Mouse (Mus musculus) embryonic facial prominence, embryonic 14.5 days (tissue): ENCODE measurements around the gene Alad. TPM values are rescaled to one million over a fixed set of nuclear protein-coding genes. Genes with fewer than 3 reads are reported as not detected.
"Not testable (repeated sequence)": the region's sequence is repeated elsewhere in the genome, so short reads cannot be mapped to it uniquely, and the experiment has no call there.

Experiments
- ATAC-seq: fragments of 200-750 bp; cut with Nextera tagmentation; 2 replicates; pipeline ENCODE4 v1.8.0; 2017; ENCODE audit warnings: low read depth, moderate number of reproducible peaks, moderate TSS enrichment
- DNase-seq: peaks from one replicate; pipeline ENCODE4 v3.0.0-alpha.2; 2015; ENCODE audit warnings: low spot score
- H3K27ac ChIP-seq: fragments of 300-500 bp; sonication (generic); replicated peaks from 2 replicates; pipeline ENCODE4 v1.5.1; 2014; ENCODE audit warnings: low read depth, mild to moderate bottlenecking, low read length, moderate library complexity
- H3K27me3 ChIP-seq: fragments of 300-500 bp; sonication (generic); replicated peaks from 2 replicates; pipeline ENCODE4 v1.6.1; 2014; ENCODE audit warnings: low read length; ENCODE audit not compliant: control insufficient read depth, insufficient read depth
- H3K36me3 ChIP-seq: fragments of 300-500 bp; sonication (generic); 2 replicates; pipeline ENCODE4 v1.6.1; 2014; ENCODE audit warnings: low read length, mixed read lengths; ENCODE audit not compliant: control insufficient read depth, insufficient read depth
- H3K4me1 ChIP-seq: fragments of 300-500 bp; sonication (generic); 2 replicates; pipeline ENCODE4 v1.6.1; 2014; ENCODE audit warnings: antibody characterized with exemption, low read length; ENCODE audit not compliant: control insufficient read depth, insufficient read depth
- H3K4me2 ChIP-seq: fragments of 300-500 bp; sonication (generic); 2 replicates; pipeline ENCODE4 v1.6.1; 2014; ENCODE audit warnings: low read depth, mild to moderate bottlenecking, low read length, moderate library complexity, mixed read lengths
- H3K4me3 ChIP-seq: fragments of 300-500 bp; sonication (generic); 2 replicates; pipeline ENCODE4 v1.5.1; 2014; ENCODE audit warnings: low read depth, mild to moderate bottlenecking, low read length
- H3K9ac ChIP-seq: fragments of 300-500 bp; sonication (generic); 2 replicates; pipeline ENCODE4 v1.6.1; 2014; ENCODE audit warnings: low read depth, mild to moderate bottlenecking, low read length, moderate library complexity, mixed read lengths
- H3K9me3 ChIP-seq: fragments of 300-500 bp; sonication (generic); 2 replicates; pipeline ENCODE4 v1.6.1; 2016; ENCODE audit warnings: low read length; ENCODE audit not compliant: control insufficient read depth
- WGBS: fragments of 180-500 bp; shearing (Covaris S2); extraction: QIAGEN DNeasy Blood & Tissue Kit; methylation state at CpG from one replicate; pipeline ENCODE4 v1.1.7; 2014; 5-methylcytosine and 5-hydroxymethylcytosine counted together
- polyA plus RNA-seq: library from polyadenylated mRNA; unstranded; fragments of >200 nt; fragmentation: Nextera tagmentation; extraction: Ambion mirVana; gene quantifications from 2 replicates; pipeline ENCODE4 v1.2.1, GENCODE M21; 2014

The Alad gene
- polyA plus RNA-seq, 1 experiment from 2014 or later, result 65.5 TPM

DNA sequence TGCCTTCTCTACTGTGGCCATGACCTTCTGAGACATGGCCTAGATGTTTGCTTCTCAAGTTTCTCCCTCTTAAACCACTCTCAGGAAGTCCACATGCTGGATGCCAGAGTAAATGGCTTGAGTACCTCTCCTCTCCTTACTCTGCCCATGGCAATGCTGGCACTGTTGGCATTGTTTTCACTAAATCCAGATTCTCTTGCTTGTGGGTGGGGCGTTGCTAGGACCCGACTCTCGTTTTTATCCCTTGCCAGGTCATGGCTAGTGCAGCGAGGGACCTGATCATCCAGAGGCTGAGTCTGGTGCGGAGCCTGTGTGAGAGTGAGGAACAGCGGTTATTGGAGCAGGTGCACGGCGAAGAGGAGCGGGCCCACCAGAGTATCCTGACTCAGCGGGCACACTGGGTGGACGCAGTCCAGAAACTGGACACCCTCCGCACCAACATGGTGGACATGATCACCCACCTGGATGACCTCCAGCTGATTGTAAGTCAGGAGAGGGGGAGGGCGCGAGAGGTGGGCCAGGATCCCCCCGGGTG, 33.5 kb downstream of the Alad start:
- no peaks in the 10 kb centered on the region for H3K27me3 ChIP-seq
- 90% methylated on average over 15 of the region's 15 CpGs for WGBS
- no peaks in the 10 kb centered on the region for H3K36me3 ChIP-seq

DNA sequence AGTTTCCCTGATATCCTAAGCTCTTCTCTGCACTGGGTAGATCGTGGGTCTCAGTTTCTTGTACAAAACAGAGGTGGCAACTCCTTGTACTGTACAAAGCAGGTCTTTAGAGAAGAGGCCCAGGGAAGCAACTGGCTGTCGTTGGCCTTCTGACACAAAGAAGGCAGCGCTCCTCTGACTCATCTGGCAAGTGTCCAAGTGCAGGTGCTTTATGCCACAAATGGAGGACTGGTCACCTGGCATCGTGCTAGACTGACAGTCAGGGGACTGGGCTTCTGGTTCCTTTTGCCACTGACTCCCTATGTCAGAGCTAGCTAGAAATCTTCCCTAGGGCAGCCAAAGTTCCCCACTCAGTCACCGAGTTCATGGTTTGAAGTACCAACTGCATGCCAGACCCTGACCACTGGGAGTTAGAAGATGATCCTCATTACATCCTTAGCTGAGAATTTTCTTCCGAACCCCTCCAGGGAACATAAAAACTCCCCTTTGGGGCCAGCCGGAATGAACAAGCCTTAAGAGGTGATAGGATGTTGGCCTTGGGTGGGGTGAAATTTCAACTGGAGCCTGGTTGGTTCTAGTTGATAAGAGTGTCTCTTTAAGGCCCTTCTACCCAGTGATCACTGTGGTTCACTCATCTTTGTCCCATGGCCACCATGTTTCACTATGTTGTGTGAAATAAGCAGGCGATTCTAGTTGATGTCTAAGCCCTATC, 34.1 kb downstream of the Alad start:
- Histone ChIP-seq H3K4me3 (no peak overlapping the region), H3K27me3 (no peaks in the 10 kb centered on the region), H3K27ac (no peak overlapping the region), H3K4me1 (no peaks in the 10 kb centered on the region; the same call in 1 of the 2 replicates), H3K9ac (no peak overlapping the region), H3K36me3 (no peaks in the 10 kb centered on the region), H3K9me3 (no peaks in the 10 kb centered on the region), H3K4me2 (no peak overlapping the region)
- DNase-seq, result peak; percentile 17
- no peak for ATAC-seq
- 85% methylated on average over 8 of the region's 8 CpGs for WGBS

More for the DNA sequence above, 33.5 kb downstream of the Alad start:
- ATAC-seq, result no peak
- Histone ChIP-seq H3K27ac (no peak overlapping the region), H3K9ac (no peak overlapping the region), H3K4me3 (no peak overlapping the region), H3K9me3 (no peaks in the 10 kb centered on the region), H3K4me1 (no peaks in the 10 kb centered on the region; the same call in 1 of the 2 replicates), H3K4me2 (no peak overlapping the region)
- no peak for DNase-seq

DNA sequence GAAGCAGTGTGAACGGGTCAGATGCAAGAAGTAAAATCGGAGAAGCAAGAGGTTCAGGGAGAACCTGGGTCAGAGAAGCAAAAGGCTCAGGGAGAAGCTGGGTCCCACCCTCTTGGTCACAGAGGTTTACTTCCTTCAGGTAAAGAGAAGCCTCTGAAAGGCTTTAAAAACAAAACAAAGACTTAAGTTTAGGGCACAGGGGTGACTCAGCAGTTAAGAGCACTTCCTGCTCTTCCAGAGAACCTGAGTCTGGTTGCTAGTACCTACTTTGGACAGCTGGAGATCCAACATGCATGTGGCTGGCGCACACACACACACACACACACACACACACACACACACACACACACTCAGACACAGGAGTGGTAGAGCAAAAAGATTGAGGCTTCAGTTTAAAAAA, 34.8 kb downstream of the Alad start:
- Histone ChIP-seq H3K9me3 (no peaks in the 10 kb centered on the region), H3K9ac (no peak overlapping the region), H3K4me1 (no peaks in the 10 kb centered on the region; the same call in 1 of the 2 replicates), H3K4me2 (no peak overlapping the region), H3K4me3 (no peak overlapping the region), H3K27ac (no peak overlapping the region), H3K36me3 (no peaks in the 10 kb centered on the region), H3K27me3 (peaks cover 4% of the 10 kb centered on the region)
- no peak for DNase-seq
- no peak for ATAC-seq
- 75% methylated on average over 3 of the region's 3 CpGs for WGBS

DNA sequence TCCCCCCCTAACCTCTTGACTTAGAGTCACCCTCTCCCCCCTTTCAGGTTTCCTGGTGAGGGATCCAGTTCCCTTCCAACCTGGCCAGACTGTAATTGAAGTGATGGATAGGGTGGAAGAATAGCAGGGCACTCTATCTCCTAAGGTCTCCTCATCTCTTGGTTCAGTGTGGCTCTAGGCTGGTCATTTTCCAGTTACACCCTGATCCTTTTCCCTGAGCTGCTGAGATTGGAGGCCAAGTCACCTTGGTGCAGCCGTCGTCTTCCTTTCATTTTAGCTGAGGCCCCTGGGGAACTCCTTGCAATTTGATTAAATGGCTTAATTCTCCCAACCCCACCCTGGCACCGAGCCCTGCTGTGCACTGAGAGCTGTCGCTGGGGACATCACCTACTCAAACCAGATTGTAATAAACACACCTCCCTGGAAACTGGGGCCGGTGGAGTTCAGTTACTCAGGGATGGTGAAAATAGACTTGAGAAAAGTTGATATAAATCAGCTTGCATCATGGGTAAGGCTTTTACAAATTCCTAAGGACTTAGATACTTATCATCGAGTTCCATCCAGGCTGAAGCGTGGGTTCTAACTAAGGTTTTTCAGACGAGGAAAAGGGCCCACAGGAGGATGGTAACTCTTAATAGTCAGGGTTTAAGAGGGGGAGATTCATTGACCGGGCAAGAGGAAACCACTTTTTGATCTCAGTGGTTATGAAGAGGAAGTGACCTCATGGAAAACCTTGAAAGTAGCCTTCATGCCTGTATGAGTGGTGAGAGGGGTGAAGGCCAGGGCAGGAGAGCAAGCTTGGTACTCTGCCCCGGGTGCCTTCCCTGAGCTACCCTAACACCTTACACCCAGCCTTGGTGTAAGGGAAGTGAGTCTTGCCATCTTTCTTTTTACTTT, 38.8 kb downstream of the Alad start:
- Histone ChIP-seq H3K27me3 (peaks cover 7% of the 10 kb centered on the region), H3K9me3 (no peaks in the 10 kb centered on the region), H3K27ac (no peak overlapping the region), H3K4me1 (peaks cover 5% of the 10 kb centered on the region; the same call in 1 of the 2 replicates), H3K9ac (no peak overlapping the region), H3K4me2 (no peak overlapping the region), H3K36me3 (no peaks in the 10 kb centered on the region), H3K4me3 (no peak overlapping the region)
- ATAC-seq (peak; percentile 38; the same call in 1 of the 2 replicates), DNase-seq (peak; percentile 66)
- WGBS, result 39% methylated on average over 10 of the region's 10 CpGs

GRCm38 (mm10) chr4:62479937-62480708, 39.6 kb downstream of the Alad start, which contains the start of gene Bspry:
Gene Bspry (plus strand): TSS chr4:62480053.
- under 1% methylated on average over 31 of the region's 71 CpGs for WGBS
- no peak within 1 kb of the TSS for H3K27ac ChIP-seq
- H3K4me3 ChIP-seq, result peak within 1 kb of the TSS; percentile 48
- no peaks in the 10 kb centered on the region for H3K36me3 ChIP-seq
- ATAC-seq (peak; percentile 85), DNase-seq (peak; percentile 45)
- peak within 1 kb of the TSS; percentile 92 for H3K4me2 ChIP-seq
- no peaks in the 10 kb centered on the region for H3K9me3 ChIP-seq
- peak within 1 kb of the TSS; percentile 48 for H3K9ac ChIP-seq
- H3K27me3 ChIP-seq, result peaks cover 7% of the 10 kb centered on the region
- H3K4me1 ChIP-seq, result peaks cover 5% of the 10 kb centered on the region; the same call in 1 of the 2 replicates

DNA sequence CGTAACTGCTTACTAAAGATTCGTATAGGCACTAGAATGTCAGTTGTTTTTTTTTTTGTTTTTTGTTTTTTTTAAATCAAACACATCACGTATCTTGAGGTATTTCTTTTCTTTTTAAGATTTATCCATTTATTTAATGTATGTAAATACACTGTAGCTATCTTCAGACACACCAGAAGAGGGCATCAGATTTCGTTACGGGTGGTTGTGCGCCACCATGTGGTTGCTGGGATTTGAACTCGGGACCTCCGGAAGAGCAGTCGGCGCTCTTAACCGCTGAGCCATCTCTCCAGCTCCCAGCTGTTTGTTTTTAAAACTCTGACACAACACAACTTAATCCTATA, 40.2 kb downstream of the Alad start:
- not testable (repeated sequence) for H3K4me1 ChIP-seq, H3K27ac ChIP-seq, H3K9me3 ChIP-seq, ATAC-seq, H3K36me3 ChIP-seq, DNase-seq, H3K27me3 ChIP-seq
- Histone ChIP-seq H3K4me2 (peak overlapping the region; percentile 92), H3K4me3 (peak overlapping the region; percentile 48), H3K9ac (peak overlapping the region; percentile 48; the same call in 1 of the 2 replicates)
- WGBS, result 12% methylated on average over 11 of the region's 11 CpGs

DNA sequence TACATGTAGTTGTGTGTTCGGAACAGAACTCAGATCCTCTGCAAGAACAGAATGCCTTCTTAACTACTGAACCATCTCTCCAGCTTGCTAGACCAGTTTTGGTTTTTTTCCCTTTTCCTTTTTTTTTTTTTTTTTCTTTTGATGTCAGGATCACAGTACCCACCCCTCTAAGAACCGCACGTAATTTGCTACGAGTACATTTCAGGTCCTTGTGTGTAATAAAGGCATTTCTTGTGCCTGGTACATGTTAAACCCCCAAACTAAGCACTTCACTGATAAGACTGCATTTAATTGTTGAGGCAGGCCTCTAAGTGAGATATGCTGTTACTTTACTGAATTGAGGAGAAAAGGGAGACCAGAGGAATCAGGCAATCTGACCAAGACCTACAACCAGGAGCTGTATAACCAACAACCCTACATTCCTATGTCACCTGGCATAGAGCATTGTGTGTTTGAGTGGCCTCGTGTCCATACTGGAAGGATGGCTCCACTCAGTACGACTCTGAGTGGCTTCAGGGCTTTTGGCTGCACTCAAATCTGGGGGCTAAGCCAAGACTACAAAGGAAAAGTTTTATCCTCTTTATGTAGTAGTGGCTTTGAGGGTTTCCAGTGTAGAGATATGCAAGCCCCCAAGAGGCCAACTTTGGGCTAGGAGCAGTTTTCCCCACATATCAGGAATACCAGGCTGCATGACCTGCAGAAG, 42.0 kb downstream of the Alad start:
- no peak overlapping the region for H3K9ac ChIP-seq
- DNase-seq (no peak), ATAC-seq (no peak)
- H3K27me3 ChIP-seq, result peaks cover 7% of the 10 kb centered on the region
- no peak overlapping the region for H3K27ac ChIP-seq
- H3K36me3 ChIP-seq, result no peaks in the 10 kb centered on the region
- 64% methylated on average over 6 of the region's 6 CpGs for WGBS
- no peak overlapping the region for H3K4me3 ChIP-seq
- H3K4me1 ChIP-seq, result peaks cover 5% of the 10 kb centered on the region; the same call in 1 of the 2 replicates
- H3K9me3 ChIP-seq, result no peaks in the 10 kb centered on the region
- H3K4me2 ChIP-seq, result no peak overlapping the region
